Mouse (Mus musculus): ENCODE measurements at regions not wholly inside any gene's neighbourhood (a gene's known extent, or its start where the extent isn't known, plus 50 kb on each side); places are given as distances from the start of the nearest gene placed in this dataset.

DNA sequence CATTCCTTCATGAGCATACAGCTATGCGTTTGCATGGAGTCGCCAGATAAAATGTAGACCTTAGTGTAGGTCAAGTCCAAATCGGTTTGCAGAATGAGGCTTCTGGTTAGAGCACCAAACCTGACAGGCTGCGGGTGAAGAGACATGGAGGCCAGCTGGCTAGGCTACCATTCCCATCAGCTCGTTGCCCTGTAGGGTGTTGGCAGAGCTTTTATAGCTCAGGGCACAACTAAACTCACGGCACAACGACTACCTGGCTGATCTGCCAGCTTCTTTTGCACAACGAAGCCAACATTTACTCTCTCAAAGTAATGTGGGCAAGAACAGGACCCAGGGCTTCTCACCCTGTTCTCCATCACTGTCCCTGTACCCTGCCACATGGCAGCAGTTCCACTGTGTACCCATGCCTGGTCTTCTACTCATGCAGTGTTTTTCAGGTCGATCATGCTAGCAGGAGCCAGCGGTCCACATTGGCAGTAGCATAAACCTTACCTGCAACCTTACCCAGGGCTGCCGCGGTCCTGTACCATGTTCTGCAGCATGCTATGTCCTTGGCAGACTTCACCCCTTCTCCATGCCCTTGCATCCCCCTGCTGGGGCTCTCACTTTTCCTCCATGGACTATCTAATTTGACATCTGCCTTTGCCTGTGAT, 431.0 kb downstream of the Ccdc171 start:
- TF ChIP-seq CTCF (IDR thresholded peaks at IDR 0.05 in 2 of 3, conservative IDR thresholded peaks at IDR 0.05 in 1 of 3; ENCODE audit: control insufficient read depth in 1 of 3, insufficient read depth in 1 of 3, low read depth in 2 of 3, low read length in 3 of 3, poor library complexity in 1 of 3, severe bottlenecking in 1 of 3) (no peak), ZC3H11A (IDR thresholded peaks at IDR 0.05; ENCODE audit: low read depth, low read length) (no peak), POLR2AphosphoS5 (IDR thresholded peaks at IDR 0.05; ENCODE audit: borderline replicate concordance, low read depth, low read length) (no peak), ZNF384 (IDR thresholded peaks at IDR 0.05; ENCODE audit: low read depth, low read length) (no peak), EP300 (IDR thresholded peaks at IDR 0.05; ENCODE audit: low read depth in 1 of 2, low read length in 2 of 2) (no peak), E2F4 (IDR thresholded peaks at IDR 0.05; ENCODE audit: borderline replicate concordance, low read depth, low read length) (no peak), POLR2A (IDR thresholded peaks at IDR 0.05; ENCODE audit: control insufficient read depth in 1 of 2, insufficient read depth in 1 of 2, low read depth in 1 of 2, low read length in 2 of 2, poor library complexity in 1 of 2) (no peak), TAL1 (IDR thresholded peaks at IDR 0.05; ENCODE audit: low read length) (no peak), RCOR1 (IDR thresholded peaks at IDR 0.05; ENCODE audit: low read depth, low read length) (no peak), GATA1 (IDR thresholded peaks at IDR 0.05; ENCODE audit: low read depth, low read length) (no peak), RAD21 (IDR thresholded peaks at IDR 0.05; ENCODE audit: low read depth, low read length) (no peak)

Data from MEL (cell line).